Mouse (Mus musculus) adrenal gland, postnatal 4 days (tissue): Measurements from ENCODE around the gene Cd80. TPM values are rescaled to one million over a fixed set of nuclear protein-coding genes. Genes with fewer than 3 reads are reported as not detected.

ENCODE experiments used
- DNase-seq, 2 experiments: peaks; one replicate each; pipeline ENCODE4 v3.0.0; 2021 to 2022; ENCODE audit warnings: low spot score in 2 of 2, mixed read lengths in 2 of 2
- total RNA-seq, 2 experiments: library from RNA; stranded (reverse); gene quantifications; 2 replicates each; pipeline ENCODE4 v1.2.3; 2021

Gene Cd80
- total RNA-seq, 2 experiments from 2014 or later, result 0.73 to 0.95 TPM

DNA sequence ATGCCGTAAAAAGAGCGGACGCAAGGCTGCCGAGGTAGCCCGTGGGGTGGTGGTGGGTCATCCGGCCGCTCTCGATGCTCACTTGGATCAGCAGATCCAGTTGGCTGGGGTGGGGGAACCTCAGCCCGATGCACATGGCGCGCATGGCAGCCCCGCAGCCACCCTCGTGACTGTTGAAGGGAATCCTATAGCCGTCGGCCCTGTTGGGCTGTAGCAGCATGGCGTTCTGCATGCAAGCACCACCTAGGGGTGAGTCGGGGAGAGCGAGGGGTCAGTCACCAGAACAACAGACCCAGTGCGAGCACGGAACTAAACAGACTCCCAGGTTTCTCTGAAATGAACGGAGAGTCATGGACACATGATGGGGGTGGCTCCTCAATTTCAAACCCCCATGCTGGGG, 8.0 kb upstream of the Cd80 start:
- DNase-seq, result no peak

DNA sequence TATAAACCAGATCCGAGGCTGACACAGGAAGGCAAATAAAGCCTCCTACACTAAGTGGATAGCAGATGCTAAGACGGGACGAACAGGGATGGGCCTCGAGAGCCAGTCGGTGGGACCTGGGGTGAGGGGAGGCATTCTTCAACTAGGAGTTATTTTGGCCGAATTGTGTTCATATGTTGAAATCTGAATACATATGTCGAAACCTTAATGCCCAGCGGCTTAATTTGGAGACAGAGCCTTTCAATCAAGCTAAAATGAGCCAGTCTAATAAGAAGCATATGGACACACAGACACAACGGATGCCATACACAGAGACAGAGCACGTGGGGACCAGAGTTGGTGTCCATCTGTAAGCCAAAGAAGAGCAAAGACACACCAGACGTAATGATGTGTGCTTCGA, 6.9 kb upstream of the Cd80 start:
- DNase-seq, result no peak

DNA sequence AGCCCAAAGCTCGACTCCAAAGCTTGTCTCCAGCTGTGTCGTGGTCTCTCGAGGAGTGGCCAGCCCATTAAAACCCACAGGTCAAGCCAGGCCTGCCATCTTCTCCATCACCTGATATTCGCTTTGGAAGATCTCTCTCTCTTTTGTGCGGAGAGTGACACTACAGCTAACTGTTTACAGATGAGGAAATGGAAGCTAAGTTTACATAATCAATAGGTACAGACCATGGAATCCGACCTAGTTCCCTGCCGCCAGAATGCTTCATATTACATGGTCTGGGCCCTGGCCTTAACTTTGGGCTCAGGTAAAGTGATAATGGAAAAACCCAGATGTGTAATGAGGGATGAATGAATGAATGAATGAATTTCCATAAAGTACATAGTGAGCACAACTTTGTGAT, 4.7 kb upstream of the Cd80 start:
- no peak for DNase-seq

DNA sequence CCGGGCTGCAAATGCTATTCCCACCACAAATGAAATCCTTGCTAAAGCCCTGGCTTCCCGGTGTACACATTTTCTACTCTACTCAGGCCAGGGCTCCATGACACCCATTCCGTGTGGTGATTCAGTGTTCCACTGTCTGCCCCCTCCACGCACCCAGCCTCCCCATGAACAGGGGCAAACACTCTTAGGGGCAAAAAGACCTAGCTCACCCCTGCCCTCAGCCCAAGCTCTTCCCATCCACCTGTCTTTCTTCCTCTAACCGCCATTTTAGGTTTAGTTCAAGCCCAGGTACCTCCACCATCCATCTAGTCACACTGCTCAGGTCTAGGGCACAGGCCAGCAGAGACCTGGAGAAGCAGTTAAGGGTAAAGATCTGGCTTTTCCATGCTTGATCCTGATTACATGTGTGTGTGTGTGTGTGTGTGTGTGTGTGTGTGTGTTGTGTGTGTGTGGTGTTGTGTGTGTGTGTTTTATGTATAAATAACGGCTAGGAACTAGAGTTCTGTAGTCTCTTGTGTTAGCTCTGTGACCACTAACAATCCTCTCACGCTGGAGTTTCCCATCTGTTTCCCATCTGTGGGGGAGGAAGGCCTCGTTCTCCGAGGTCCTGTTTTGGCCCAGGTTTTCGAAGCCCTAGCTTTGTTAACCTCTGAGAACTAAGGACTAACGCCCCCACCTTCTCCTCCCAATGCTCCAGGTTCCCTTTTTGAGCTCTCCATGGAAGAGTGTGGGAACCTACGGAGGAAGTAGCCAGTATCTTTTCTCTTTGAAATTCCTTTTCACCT, 3.7 kb upstream of the Cd80 start:
- DNase-seq, result no peak

DNA sequence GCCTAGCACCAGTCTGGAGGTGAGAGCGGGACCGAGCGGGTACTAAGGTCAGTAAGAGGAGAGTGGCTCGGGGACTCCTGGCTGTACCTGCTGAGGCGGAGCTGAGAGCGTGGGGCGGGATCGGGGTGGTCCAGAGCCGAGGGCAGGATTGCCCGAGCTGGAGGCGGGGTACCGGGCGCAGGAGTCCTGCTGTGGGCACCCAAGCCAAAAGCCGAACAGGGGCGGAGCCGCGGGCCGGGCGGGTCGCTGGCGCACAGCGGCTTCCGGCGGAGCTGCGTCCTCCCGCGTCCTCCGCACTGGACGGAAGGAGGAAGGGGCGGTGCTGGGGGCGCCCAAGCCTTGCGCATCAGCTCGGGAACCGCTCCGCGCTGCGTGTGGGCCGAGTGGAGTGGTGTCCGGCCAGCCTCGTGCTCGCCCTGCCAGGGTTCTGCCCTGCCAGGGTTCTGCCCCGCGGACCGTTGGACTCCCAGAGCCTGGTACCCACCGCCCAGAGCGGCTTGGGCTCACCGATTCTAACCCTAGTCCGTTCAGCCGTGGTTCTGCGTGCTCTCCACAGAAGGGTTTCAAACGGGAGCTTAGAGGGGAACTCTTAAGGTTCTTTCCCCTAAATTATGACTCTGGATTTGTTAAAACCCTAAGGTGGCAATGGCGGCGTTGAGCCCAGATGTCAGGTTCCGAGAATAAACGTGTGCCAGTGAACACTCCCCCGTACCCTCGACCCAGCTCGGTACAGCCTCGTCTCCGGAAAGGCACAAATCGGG, 2.7 kb upstream of the Cd80 start, which contains the start of gene Adprh:
Gene Adprh (minus strand): TSS at position 262 of the 761 bp plus-strand sequence.
- peak; percentile 81 to 88 for DNase-seq

DNA sequence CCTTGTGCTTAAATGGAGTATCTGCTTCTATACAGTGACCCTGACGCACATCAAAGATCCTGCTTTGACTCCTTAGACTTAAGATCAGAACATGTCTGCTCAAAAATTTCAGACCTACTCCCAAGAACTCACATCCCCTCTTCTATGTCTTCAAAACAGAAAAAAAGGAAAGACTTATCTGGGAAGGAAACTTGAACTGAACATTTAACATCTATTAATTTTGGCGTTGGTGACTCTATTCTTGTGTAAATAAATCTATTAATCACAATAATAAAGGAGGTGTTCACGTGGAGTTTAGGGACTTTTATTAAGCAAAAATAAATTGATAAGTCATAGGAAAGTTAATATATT, 2.2 kb upstream of the Cd80 start:
- no peak for DNase-seq

DNA sequence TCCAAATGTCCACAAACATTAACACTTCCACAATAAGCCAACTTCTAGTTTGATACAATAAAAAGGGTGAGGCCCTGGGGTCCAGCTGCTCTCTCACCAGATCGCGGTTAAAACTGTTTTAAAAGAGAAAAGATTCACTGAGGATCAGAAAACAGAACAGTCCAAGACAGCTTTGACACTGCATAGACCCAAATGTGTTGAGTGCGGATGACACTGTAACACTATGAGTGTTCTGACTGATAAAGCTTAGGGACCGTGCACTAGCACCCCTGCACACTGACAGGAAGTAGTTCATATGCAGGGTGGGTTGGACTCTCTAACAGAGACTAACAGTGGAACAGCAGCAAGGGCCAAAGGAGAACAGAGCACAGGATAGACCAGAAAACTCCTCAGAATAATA, 1.4 kb upstream of the Cd80 start:
- no peak for DNase-seq

DNA sequence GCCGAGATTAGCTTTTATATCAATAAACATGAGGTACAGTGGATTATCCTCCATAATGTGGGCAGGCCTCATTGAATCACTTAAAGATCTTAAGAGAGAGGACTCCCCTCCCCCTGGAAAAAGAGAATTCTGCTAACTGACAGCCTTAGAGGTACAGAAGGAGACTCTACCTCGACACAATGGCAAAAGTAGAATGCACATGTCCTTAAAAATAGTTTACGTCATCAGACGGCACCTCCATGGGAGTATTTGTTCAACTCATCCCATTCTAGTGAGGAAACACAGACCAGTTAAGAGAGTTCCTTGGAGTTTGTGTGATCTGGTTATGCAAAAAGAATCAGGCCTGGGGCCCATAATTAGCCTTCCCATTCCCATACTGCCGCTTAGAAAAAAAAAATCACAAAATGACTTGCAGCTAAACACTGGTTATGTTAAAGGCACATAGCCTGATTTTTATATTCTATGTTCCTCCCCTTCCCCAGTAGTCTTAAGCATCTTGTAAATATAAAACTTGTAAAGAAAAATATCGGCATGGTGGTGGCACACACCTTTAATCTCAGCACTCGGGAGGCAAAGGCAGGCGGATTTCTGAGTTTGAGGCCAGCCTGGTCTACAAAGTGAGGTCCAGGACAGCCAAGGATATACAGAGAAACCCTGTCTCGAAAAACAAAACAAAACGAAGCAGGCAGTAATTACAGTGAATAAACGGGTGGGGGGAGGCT, 667 bp upstream of the Cd80 start:
- no peak for DNase-seq

DNA sequence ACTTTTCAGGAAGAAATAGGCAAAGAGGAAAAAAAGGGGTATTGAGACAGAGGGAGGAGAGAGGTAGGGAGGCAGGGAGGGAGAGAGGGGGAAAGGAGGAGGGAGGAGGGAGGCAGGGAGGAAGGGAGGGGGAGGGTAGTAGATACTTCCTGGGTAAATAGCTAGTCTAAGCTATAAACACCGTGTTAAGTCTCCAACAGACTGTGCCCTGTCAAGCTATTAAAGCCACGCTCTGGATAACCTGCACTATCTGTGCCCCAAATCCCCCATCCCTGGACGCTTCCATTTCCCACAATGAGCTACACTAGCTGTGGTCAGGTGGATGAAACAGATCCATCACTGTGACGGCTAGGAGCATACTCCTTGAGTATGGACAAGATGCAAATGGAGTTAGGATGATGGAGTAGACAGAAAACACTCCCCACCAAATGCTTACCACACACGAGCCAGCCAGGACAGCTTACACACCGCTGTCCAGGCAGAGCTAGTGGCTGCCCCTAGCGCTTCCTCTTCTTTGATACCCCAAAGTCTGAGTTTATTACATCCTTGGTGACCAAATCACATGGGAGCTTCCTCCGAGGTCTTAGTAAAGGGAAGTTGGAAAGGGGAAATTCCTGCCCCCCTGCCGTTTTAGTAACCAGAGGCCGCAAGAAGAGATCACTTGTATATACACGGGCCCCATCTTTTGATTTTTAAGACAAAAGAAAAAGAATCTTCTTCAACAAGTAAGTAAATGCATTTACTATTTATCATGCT, 1.6 kb downstream of the Cd80 start:
- no peak for DNase-seq

DNA sequence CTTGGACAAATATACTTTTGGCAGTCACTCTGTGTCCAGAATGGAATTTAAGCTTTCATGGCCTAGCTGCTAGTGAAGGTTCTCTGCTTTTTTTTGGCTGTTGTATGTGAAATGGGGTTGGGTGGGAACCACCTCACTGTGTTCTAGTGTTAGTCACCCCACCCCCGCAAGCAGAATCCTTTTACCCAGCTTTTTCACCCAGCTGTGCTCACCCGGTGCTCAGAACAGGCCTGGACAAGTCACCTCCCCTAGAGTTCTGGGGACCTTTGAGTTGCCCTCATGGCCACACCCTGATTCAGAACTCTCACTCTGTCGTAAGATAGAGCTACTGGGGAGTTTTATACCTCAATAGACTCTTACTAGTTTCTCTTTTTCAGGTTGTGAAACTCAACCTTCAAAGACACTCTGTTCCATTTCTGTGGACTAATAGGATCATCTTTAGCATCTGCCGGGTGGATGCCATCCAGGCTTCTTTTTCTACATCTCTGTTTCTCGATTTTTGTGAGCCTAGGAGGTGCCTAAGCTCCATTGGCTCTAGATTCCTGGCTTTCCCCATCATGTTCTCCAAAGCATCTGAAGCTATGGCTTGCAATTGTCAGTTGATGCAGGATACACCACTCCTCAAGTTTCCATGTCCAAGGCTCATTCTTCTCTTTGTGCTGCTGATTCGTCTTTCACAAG, 3.4 kb downstream of the Cd80 start:
- DNase-seq, result no peak

DNA sequence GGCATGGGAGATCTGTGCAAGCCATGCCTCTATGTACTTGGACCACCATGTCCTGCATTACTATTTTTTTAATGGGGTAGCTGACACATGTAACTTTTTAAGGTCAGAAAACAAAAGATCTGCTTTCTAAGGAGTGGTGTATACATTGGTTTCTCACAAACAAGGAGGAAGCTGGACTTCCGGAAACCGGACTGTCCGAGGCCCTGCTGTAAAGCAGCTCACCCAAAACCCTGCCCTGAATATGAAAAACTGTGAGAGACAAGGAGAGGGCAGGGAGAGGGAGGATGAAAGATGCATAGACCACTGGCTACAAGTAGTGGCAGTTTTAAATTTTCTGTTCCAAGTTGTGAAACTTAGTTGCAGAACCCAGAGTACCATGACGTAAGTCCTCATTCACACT, 4.6 kb downstream of the Cd80 start:
- DNase-seq, result no peak

DNA sequence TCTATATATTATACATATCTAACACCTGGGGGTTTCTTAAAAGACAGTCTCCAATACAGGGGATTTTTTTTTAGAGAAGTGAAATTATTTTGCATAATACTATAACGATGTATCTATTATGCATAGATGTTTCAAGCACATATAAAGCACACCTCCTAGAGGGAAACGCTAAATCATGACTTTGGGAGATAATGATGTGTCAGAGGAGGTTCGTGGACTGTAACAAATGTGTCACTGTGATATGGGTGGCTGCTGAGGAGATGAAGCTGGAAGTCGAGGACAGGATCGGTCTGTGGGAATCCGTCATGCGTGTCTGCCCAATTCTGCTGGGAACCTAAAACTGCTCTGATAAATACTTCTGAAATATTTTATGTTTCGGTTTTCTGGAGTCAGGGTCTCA, 6.4 kb downstream of the Cd80 start:
- no peak for DNase-seq

DNA sequence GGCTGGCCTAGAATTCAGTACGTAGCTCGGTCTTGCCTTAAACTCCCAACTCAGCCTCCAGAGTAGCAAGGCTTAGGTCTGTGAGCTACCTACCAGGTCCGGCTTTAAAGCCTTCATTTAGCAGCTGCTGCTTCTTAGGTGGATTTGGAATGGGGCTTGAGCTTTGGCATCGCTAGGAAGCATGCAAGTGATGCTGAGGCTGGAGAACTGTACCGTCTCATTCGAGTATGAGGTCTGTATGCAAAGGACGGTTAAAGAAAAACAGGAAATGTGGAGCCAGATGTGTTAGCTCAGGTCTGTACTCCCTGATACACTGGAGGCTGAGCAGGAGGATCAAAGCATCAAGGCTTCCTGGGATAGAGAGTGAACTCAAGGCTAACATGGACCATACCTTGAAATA, 6.8 kb downstream of the Cd80 start:
- DNase-seq, result no peak

DNA sequence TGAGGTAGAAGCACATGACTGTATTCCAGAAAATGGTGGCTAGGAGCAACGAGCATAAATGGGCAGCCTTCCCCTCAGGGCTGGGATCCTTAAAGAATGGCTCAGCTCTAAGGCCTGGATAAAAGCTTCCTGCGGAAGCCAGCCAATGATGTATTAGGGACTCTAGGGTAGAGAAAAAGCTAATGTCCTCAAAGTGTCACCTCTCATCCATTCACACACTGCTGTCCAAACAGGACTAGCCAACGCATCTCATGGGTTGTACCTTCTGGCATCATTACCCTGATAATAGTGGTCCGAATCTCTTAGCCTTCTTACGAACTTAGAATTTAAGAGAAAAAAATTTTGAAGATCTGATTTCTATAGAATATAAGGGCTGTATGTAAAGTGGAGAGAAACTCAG, 7.9 kb downstream of the Cd80 start:
- DNase-seq, result no peak

DNA sequence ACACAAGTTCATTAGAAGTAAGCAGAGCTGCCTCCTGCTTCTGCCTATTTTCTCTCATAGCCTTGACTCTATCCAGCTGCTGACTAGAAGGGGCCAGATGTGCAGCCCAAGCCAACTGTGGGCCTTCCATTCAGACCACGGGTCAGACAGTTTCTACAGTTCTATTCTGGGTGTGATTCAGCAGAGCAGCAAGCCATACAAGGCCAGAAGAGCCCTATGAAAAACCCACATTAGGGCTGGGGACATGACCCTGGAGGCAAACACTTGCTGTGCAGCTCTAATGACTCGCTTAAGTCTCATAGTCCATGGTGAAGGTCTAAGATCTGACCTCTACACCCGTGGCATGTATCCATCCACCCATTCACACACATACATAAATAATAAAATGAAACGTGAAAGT, 10.7 kb downstream of the Cd80 start:
- no peak for DNase-seq

DNA sequence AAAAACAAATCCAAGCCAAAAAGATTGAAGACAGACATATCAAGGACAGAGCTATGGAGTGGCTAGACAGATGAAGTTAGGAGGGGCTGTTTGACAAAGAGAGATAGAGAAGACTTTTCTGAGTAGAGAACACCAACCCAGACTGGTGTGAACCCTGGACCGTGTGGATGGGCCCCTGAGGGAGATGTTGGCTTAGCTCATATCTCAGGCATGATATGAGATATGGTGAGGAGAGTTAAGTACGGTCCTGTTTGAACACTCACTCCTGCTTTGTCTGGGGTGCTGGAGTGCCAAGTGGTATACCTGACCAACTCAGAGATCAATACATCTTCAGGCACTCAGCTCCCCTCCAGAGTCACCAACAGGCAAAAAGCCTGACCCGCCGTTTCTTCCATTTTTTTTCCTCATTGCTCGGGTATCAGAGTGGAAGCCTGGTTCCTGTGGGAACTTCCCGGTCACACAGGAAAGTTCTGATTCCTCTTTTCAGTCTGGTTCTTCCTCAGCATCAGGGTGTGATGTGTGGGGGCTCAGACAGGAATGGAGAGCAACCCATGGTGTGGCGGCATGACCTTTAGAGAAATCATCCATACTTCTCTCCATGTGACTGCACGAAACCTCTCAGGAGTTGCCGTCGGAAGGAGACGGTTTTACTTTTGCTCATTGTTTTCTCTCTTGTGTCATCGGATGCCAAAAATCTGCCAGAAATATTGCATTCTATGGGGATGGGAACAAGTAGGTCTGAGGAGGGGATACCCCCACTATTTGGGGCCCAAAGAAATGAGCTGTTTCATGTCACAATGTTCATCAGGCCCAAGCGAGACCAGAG, 11.9 kb downstream of the Cd80 start:
- DNase-seq, result no peak

DNA sequence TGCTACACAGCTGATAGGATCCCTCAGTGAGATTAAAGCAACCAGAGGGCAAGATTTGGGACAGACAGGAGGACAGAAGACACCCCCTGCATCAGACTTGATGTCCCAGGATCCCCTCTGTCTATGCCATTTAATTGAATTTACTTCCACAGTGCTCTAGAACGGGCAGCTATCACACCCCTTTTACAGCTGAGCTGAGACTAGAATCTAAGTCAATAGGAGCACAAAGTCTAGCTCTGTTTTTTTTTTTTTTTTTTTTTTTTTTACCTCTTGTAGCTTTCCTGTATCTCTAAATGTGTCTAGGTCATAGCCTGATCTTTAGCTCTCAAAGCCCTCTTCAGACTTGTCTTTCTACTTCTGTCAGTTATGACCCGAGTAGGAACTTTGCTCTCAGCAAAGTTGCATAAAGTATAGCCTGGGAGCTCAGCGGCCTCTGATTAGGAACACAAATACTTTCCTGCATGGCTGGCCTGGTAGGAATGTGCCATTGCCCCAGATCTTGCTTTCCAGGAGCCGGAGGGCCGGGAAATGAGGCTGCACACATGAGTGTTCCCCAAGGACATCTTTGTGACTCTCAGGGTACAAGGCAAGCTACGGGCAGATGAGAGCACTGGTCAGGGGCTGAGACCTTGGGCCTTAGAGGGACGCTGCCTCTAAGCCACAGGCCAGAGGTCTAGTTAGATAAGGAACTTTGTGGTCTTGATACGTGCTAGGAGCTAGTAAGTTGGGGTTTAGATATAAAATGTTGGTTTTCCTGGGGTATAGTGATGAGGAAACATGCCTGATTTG, 12.8 kb downstream of the Cd80 start:
- DNase-seq, result no peak

DNA sequence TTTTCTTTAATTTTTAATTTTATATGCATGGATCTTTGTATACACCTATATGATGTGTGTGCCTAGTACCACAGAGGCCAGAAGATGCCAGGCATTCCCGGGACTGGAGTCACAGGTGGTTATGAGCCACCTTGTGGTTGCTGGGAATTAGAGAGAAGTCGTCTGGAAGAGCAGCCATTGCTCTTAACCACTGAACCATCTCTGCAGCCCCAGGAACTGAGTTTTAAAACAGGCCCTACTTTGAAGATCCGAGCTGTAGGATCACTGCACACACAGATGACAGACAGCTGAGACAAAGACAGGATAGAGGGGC, 13.3 kb downstream of the Cd80 start:
- DNase-seq, result no peak

DNA sequence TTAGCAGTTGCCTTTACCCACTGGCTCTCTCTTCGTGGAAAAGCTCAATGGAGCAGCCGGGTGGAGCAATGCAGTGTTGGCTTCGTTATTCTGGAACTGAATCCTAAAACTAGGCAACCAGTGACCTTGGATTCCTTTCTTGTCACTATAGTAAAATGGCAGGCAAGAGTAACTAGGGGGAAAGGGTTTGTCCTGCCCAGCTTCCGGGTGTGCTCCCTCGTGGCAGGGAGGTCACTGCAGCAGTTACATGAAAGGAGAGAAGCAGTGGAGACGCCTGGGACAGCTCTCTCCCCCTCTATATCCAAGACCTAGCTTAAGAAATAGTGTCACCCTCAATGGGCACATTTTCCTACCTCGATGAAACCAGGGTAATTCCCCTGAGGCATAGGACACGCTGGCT, 14.1 kb downstream of the Cd80 start:
- no peak for DNase-seq
